In the genomic region with DNA sequence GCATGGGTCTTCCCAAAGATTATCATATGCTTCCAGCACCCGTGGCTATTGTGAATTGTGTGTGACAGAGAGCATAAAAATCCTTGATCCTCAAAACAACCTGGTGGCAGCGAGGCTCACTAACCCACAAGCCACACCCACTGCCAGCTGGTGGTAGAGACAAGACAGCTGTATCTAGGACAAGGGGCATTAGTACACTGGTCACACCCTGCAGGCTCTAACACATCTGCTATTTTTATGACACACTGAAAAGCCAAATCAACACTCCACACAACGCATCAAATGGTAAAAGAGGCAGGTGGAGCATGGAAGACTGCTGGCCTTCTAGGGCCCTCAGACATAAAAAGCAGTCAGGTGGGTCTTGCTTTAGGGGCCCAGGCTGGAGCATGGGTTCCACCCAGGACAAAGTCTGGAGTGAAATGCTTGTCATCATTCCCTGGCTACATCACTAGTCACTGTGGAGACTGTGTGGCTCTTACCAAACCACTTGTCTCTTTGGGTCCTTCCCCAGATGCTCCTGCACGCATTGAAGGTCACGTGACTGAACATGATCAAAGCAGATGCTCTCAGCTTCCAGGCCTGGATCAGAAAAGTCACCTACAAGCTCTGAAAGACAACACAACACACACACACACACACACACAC, we compare ENCODE assay signal across 12 mouse cellular contexts. TPM values are rescaled to one million over a fixed set of nuclear protein-coding genes. Genes with fewer than 3 reads are reported as not detected.
A peak's percentile ranks its signal among the peaks of the same experiment; 100 is the strongest.
DNase-seq lines count a peak whose midpoint lies in the region; ATAC-seq lines count a peak whose summit lies in the region.
"Had no signal": no experiment of that assay in that cellular context is flagged by ENCODE, and none has a peak within 500 bp of the region (broad histone marks: within the 10 kb centered on the region; RNA-seq: fewer than 3 reads in every experiment).

No protein-coding gene starts in this region.

- no peaks in the 10 kb centered on the region for H3K27me3 ChIP-seq in forebrain, embryonic 11.5 days (ENCODE audit: control insufficient read depth, insufficient read depth, low read length)
- H3K27me3 ChIP-seq in forebrain, embryonic 12.5 days = no peaks in the 10 kb centered on the region
- H3K27me3 ChIP-seq: neural tube, embryonic 12.5 days had no signal

- no peak overlapping the region for H3K4me3 ChIP-seq in forebrain, embryonic 11.5 days (ENCODE audit: low read depth, low read length)
- no peak overlapping the region for H3K4me3 ChIP-seq in forebrain, embryonic 12.5 days (replicated peaks)
- H3K4me3 ChIP-seq: neural tube, embryonic 12.5 days had no signal

- H3K4me2 ChIP-seq in forebrain, embryonic 11.5 days (ENCODE audit: low read depth, low read length, severe bottlenecking) = no peak overlapping the region
- H3K4me2 ChIP-seq in forebrain, embryonic 12.5 days = no peak overlapping the region
- H3K4me2 ChIP-seq: neural tube, embryonic 12.5 days had no signal

- H3K4me1 ChIP-seq in forebrain, embryonic 11.5 days (replicated peaks; ENCODE audit: control insufficient read depth, insufficient read depth, low read length) = no peaks in the 10 kb centered on the region
- H3K4me1 ChIP-seq in forebrain, embryonic 12.5 days = no peaks in the 10 kb centered on the region
- H3K4me1 ChIP-seq: neural tube, embryonic 12.5 days had no signal

- peak; percentile 50 for DNase-seq in forebrain, embryonic 11.5 days (ENCODE audit: low spot score)
- peak; percentile 26 for DNase-seq in A20 (ENCODE audit: low read depth, low spot score)
- DNase-seq in urinary bladder, postnatal 25 days (ENCODE audit: low spot score) = no peak
- DNase-seq in cerebellum, adult 11-12 months = no peak
- DNase-seq in neural tube, embryonic 10.5 days (ENCODE audit: extremely low spot score, low spot score) = no peak
- DNase-seq: kidney, adult 8-10 months had no signal

- no peaks in the 10 kb centered on the region for H3K9me3 ChIP-seq in forebrain, embryonic 11.5 days (ENCODE audit: control insufficient read depth, low read length)
- H3K9me3 ChIP-seq in forebrain, embryonic 12.5 days = no peaks in the 10 kb centered on the region
- H3K9me3 ChIP-seq: neural tube, embryonic 12.5 days had no signal

- H3K36me3 ChIP-seq in forebrain, embryonic 11.5 days (ENCODE audit: control insufficient read depth, insufficient read depth, low read length) = no peaks in the 10 kb centered on the region
- no peaks in the 10 kb centered on the region for H3K36me3 ChIP-seq in forebrain, embryonic 12.5 days (replicated peaks)
- H3K36me3 ChIP-seq: neural tube, embryonic 12.5 days had no signal

- no peak for ATAC-seq in forebrain, embryonic 11.5 days (replicated peaks; ENCODE audit: low FRiP score)
- no peak for ATAC-seq in forebrain, embryonic 12.5 days (ENCODE audit: low FRiP score)
- ATAC-seq in granulocyte monocyte progenitor cell, adult 5-6 weeks (replicated peaks; ENCODE audit: poor library complexity, severe bottlenecking) = peak; percentile 59
- ATAC-seq in megakaryocyte progenitor cell, adult 5-6 weeks (replicated peaks; ENCODE audit: poor library complexity) = peak; percentile 95
- ATAC-seq: activated CD4-positive, CD25-positive, alpha-beta regulatory T cell, adult 4 months had no signal

- 72% methylated on average over 5 of the region's 5 CpGs for WGBS in forebrain, embryonic 11.5 days
- WGBS in forebrain, embryonic 12.5 days = 80% methylated on average over 5 of the region's 5 CpGs

- no peak overlapping the region for H3K9ac ChIP-seq in forebrain, embryonic 11.5 days (ENCODE audit: low read length)
- H3K9ac ChIP-seq in forebrain, embryonic 12.5 days = no peak overlapping the region
- H3K9ac ChIP-seq: neural tube, embryonic 12.5 days had no signal

- no peak overlapping the region for H3K27ac ChIP-seq in forebrain, embryonic 11.5 days (ENCODE audit: low read depth, low read length)
- no peak overlapping the region for H3K27ac ChIP-seq in forebrain, embryonic 12.5 days
- H3K27ac ChIP-seq: neural tube, embryonic 12.5 days had no signal

RNA-seq across cellular contexts. Expression of a gene that starts 11.4 kb away (rescaled TPM):
- not detected in 2 replicates for polyA plus RNA-seq in forebrain, embryonic 11.5 days (2014; fragmentation: Nextera tagmentation; extraction: Ambion mirVana)
- not detected in 2 replicates for polyA plus RNA-seq in forebrain, embryonic 12.5 days (2016; fragmentation: Nextera tagmentation; extraction: Ambion mirVana)
- total RNA-seq in granulocyte monocyte progenitor cell, adult 5-6 weeks (2014; fragmentation: Nextera tagmentation) = not detected in 2 replicates
- total RNA-seq in granulocyte monocyte progenitor cell, adult 5-6 weeks (2017) = not detected in 2 replicates
- total RNA-seq in megakaryocyte progenitor cell, adult 5-6 weeks (2015) = not detected in 2 replicates
- not detected in 2 replicates for total RNA-seq in megakaryocyte progenitor cell, adult 5-6 weeks (2017)
- polyA plus RNA-seq: limb, embryonic 11.5 days; neural tube, embryonic 12.5 days had no signal

RNA-seq across cellular contexts. Expression of a gene that starts 37.9 kb away (rescaled TPM):
- 0.60 and 0.96 TPM in 2 replicates for polyA plus RNA-seq in forebrain, embryonic 11.5 days (2014; fragmentation: Nextera tagmentation; extraction: Ambion mirVana)
- polyA plus RNA-seq in forebrain, embryonic 12.5 days (2016; fragmentation: Nextera tagmentation; extraction: Ambion mirVana) = 0.52 and 0.92 TPM in 2 replicates
- not detected in 2 replicates for total RNA-seq in granulocyte monocyte progenitor cell, adult 5-6 weeks (2014; fragmentation: Nextera tagmentation)
- total RNA-seq in granulocyte monocyte progenitor cell, adult 5-6 weeks (2017) = not detected in 2 replicates
- total RNA-seq in megakaryocyte progenitor cell, adult 5-6 weeks (2015) = not detected in 2 replicates
- total RNA-seq in megakaryocyte progenitor cell, adult 5-6 weeks (2017) = not detected in 2 replicates

RNA-seq across cellular contexts. Expression of a gene that starts 37.9 kb away (rescaled TPM):
- polyA plus RNA-seq in forebrain, embryonic 11.5 days (2014; fragmentation: Nextera tagmentation; extraction: Ambion mirVana) = 8.8 and 9.4 TPM in 2 replicates
- 8.3 and 9.4 TPM in 2 replicates for polyA plus RNA-seq in forebrain, embryonic 12.5 days (2016; fragmentation: Nextera tagmentation; extraction: Ambion mirVana)
- total RNA-seq in granulocyte monocyte progenitor cell, adult 5-6 weeks (2014; fragmentation: Nextera tagmentation) = 0.19 and 1.3 TPM in 2 replicates
- not detected in 2 replicates for total RNA-seq in granulocyte monocyte progenitor cell, adult 5-6 weeks (2017)
- total RNA-seq in megakaryocyte progenitor cell, adult 5-6 weeks (2015) = 0.57 TPM in 1 of 2 replicates, not detected in the other
- total RNA-seq in megakaryocyte progenitor cell, adult 5-6 weeks (2017) = not detected in 2 replicates
- polyA plus RNA-seq: activated CD4-positive, CD25-positive, alpha-beta regulatory T cell, adult 4 months had no signal

Comparison
In these comparisons a context has a peak if more than half of its experiments do, and no peak if none do; other contexts are left out.
1. ATAC-seq: peak in granulocyte monocyte progenitor cell, adult 5-6 weeks (single experiment) and megakaryocyte progenitor cell, adult 5-6 weeks (single experiment); none in forebrain, embryonic 11.5 days (single experiment) and forebrain, embryonic 12.5 days (single experiment).
2. DNase-seq: peak in forebrain, embryonic 11.5 days (single experiment) and A20 (single experiment); none in urinary bladder, postnatal 25 days (single experiment), cerebellum, adult 11-12 months (single experiment) and neural tube, embryonic 10.5 days (single experiment).